Mouse (Mus musculus) midbrain, embryonic 14.5 days (tissue): ENCODE measurements around the gene Adad1. TPM values are rescaled to one million over a fixed set of nuclear protein-coding genes. Genes with fewer than 3 reads are reported as not detected.

ENCODE experiments used
- ATAC-seq: fragments of 200-750 bp; cut with Nextera tagmentation; 2 replicates; pipeline ENCODE4 v1.8.0; 2017; ENCODE audit warnings: moderate number of reproducible peaks, moderate library complexity; ENCODE audit not compliant: low FRiP score, low TSS enrichment
- DNase-seq: peaks from one replicate; pipeline ENCODE4 v3.0.0-alpha.2; 2015
- H3K27ac ChIP-seq: fragments of 300-500 bp; sonication (generic); replicated peaks from 2 replicates; pipeline ENCODE4 v1.5.1; 2014; ENCODE audit warnings: mild to moderate bottlenecking, low read depth, low read length, moderate library complexity
- H3K27me3 ChIP-seq: fragments of 300-500 bp; sonication (generic); 2 replicates; pipeline ENCODE4 v1.6.1; 2014; ENCODE audit warnings: low read length, control low read depth, mixed read lengths; ENCODE audit not compliant: control insufficient read depth, insufficient read depth
- H3K36me3 ChIP-seq: fragments of 300-500 bp; sonication (generic); 2 replicates; pipeline ENCODE4 v1.6.1; 2014; ENCODE audit warnings: low read length, control low read depth; ENCODE audit not compliant: control insufficient read depth, insufficient read depth
- H3K4me1 ChIP-seq: fragments of 300-500 bp; sonication (generic); 2 replicates; pipeline ENCODE4 v1.6.1; 2014; ENCODE audit warnings: mild to moderate bottlenecking, antibody characterized with exemption, low read length, control low read depth; ENCODE audit not compliant: control insufficient read depth, insufficient read depth
- H3K4me2 ChIP-seq: fragments of 300-500 bp; sonication (generic); 2 replicates; pipeline ENCODE4 v1.6.1; 2014; ENCODE audit warnings: mild to moderate bottlenecking, low read length, moderate library complexity
- H3K4me3 ChIP-seq: fragments of 300-500 bp; sonication (generic); replicated peaks from 2 replicates; pipeline ENCODE4 v1.5.1; 2014; ENCODE audit warnings: low read depth, low read length
- H3K9ac ChIP-seq: fragments of 300-500 bp; sonication (generic); replicated peaks from 2 replicates; pipeline ENCODE4 v1.6.1; 2014; ENCODE audit warnings: mild to moderate bottlenecking, low read length, moderate library complexity
- H3K9me3 ChIP-seq: fragments of 300-500 bp; sonication (generic); 2 replicates; pipeline ENCODE4 v1.6.1; 2016; ENCODE audit warnings: low read length, control low read depth, mixed read lengths; ENCODE audit not compliant: control insufficient read depth
- WGBS: fragments of 180-500 bp; shearing (Covaris S2); extraction: QIAGEN DNeasy Blood & Tissue Kit; methylation state at CpG from one replicate; pipeline ENCODE4 v1.1.7; 2014; 5-methylcytosine and 5-hydroxymethylcytosine counted together
- polyA plus RNA-seq: library from polyadenylated mRNA; unstranded; fragments of >200 nt; fragmentation: Nextera tagmentation; extraction: Ambion mirVana; gene quantifications from 2 replicates; pipeline ENCODE4 v1.2.1, GENCODE M21; 2014

Adad1 gene
- polyA plus RNA-seq, 1 experiment from 2014 or later: 0.49 TPM

- H3K4me2 ChIP-seq: no peak overlapping the region
- DNase-seq (no peak), ATAC-seq (no peak)
- no peaks in the 10 kb centered on the region for H3K36me3 ChIP-seq
- no peak overlapping the region for H3K4me3 ChIP-seq
- no peaks in the 10 kb centered on the region for H3K4me1 ChIP-seq
- no peaks in the 10 kb centered on the region for H3K27me3 ChIP-seq
- H3K9me3 ChIP-seq: no peaks in the 10 kb centered on the region
- no peak overlapping the region for H3K9ac ChIP-seq
- H3K27ac ChIP-seq: no peak overlapping the region
- 88% methylated on average over 10 of the region's 10 CpGs for WGBS
These were observed 88.9 kb downstream of the Adad1 start for GRCm38 (mm10) chr3:37152274-37152673.

- 94% methylated on average over 7 of the region's 7 CpGs for WGBS
- Histone ChIP-seq H3K9ac (no peak overlapping the region), H3K36me3 (no peaks in the 10 kb centered on the region), H3K9me3 (no peaks in the 10 kb centered on the region), H3K4me3 (no peak overlapping the region), H3K27me3 (no peaks in the 10 kb centered on the region), H3K27ac (no peak overlapping the region), H3K4me2 (no peak overlapping the region), H3K4me1 (no peaks in the 10 kb centered on the region)
- DNase-seq (no peak), ATAC-seq (no peak)
These were observed 89.7 kb downstream of the Adad1 start for GRCm38 (mm10) chr3:37153004-37153403.

- WGBS: 86% methylated on average over 7 of the region's 7 CpGs
- Histone ChIP-seq H3K4me2 (no peak overlapping the region), H3K4me3 (no peak overlapping the region), H3K9me3 (no peaks in the 10 kb centered on the region), H3K36me3 (no peaks in the 10 kb centered on the region), H3K27me3 (no peaks in the 10 kb centered on the region), H3K9ac (no peak overlapping the region), H3K27ac (no peak overlapping the region), H3K4me1 (no peaks in the 10 kb centered on the region)
- ATAC-seq: no peak
- DNase-seq: no peak
These were observed 91.1 kb downstream of the Adad1 start for GRCm38 (mm10) chr3:37154396-37154795.

GRCm38 (mm10) chr3:37157082-37157481, 93.8 kb downstream of the Adad1 start:
- Histone ChIP-seq H3K27me3 (no peaks in the 10 kb centered on the region), H3K9ac (no peak overlapping the region), H3K9me3 (no peaks in the 10 kb centered on the region), H3K4me3 (no peak overlapping the region), H3K36me3 (no peaks in the 10 kb centered on the region), H3K4me2 (no peak overlapping the region), H3K4me1 (no peaks in the 10 kb centered on the region), H3K27ac (no peak overlapping the region)
- ATAC-seq (no peak), DNase-seq (no peak)
- 78% methylated on average over 8 of the region's 8 CpGs for WGBS

GRCm38 (mm10) chr3:37158246-37158645, 94.9 kb downstream of the Adad1 start:
- no peaks in the 10 kb centered on the region for H3K4me1 ChIP-seq
- no peaks in the 10 kb centered on the region for H3K36me3 ChIP-seq
- H3K27ac ChIP-seq: no peak overlapping the region
- no peak overlapping the region for H3K4me3 ChIP-seq
- H3K9ac ChIP-seq: no peak overlapping the region
- no peaks in the 10 kb centered on the region for H3K9me3 ChIP-seq
- ATAC-seq (no peak), DNase-seq (no peak)
- H3K27me3 ChIP-seq: no peaks in the 10 kb centered on the region
- WGBS: 90% methylated on average over 3 of the region's 3 CpGs
- no peak overlapping the region for H3K4me2 ChIP-seq

- Histone ChIP-seq H3K4me1 (no peaks in the 10 kb centered on the region), H3K9ac (no peak overlapping the region), H3K4me2 (no peak overlapping the region), H3K27ac (no peak overlapping the region), H3K4me3 (no peak overlapping the region), H3K27me3 (no peaks in the 10 kb centered on the region), H3K9me3 (no peaks in the 10 kb centered on the region), H3K36me3 (no peaks in the 10 kb centered on the region)
- DNase-seq (no peak), ATAC-seq (no peak)
- WGBS: 73% methylated on average over 4 of the region's 4 CpGs
These were observed 97.8 kb downstream of the Adad1 start for GRCm38 (mm10) chr3:37161096-37161495.

GRCm38 (mm10) chr3:37169283-37169682, 106.0 kb downstream of the Adad1 start:
- Histone ChIP-seq H3K9ac (no peak overlapping the region), H3K4me1 (no peaks in the 10 kb centered on the region), H3K27me3 (no peaks in the 10 kb centered on the region), H3K9me3 (no peaks in the 10 kb centered on the region), H3K36me3 (no peaks in the 10 kb centered on the region), H3K27ac (no peak overlapping the region), H3K4me3 (no peak overlapping the region), H3K4me2 (no peak overlapping the region)
- WGBS: 92% methylated on average over 2 of the region's 2 CpGs
- ATAC-seq: no peak
- DNase-seq: no peak

Other genes starting within 250 kb of the Adad1 start
- gene 4932438A13Rik, start 200.4 kb upstream of the Adad1 start, polyA plus RNA-seq: 83.2 and 107 TPM in 2 replicates
- gene Il2, start 62.4 kb downstream of the Adad1 start, polyA plus RNA-seq: 0.46 and 0.62 TPM in 2 replicates
- not detected in 2 replicates for gene Il21, start 169.1 kb downstream of the Adad1 start, polyA plus RNA-seq
- gene Bbs12, start 249.0 kb downstream of the Adad1 start, polyA plus RNA-seq: 3.9 and 7.0 TPM in 2 replicates
- 0.86 and 1.8 TPM in 2 replicates for gene Cetn4, start 249.2 kb downstream of the Adad1 start, polyA plus RNA-seq